Mouse (Mus musculus) limb, embryonic 15.5 days (tissue): ENCODE data around the gene Mllt6. TPM values are rescaled to one million over a fixed set of nuclear protein-coding genes. Genes with fewer than 3 reads are reported as not detected.

Source experiments
- ATAC-seq: fragments of 200-750 bp; cut with Nextera tagmentation; 2 replicates; pipeline ENCODE4 v1.8.0; 2017; ENCODE audit warnings: low read depth, moderate TSS enrichment; ENCODE audit not compliant: insufficient number of reproducible peaks, low FRiP score, low TSS enrichment
- H3K27ac ChIP-seq: fragments of 300-500 bp; sonication (generic); 2 replicates; pipeline ENCODE4 v1.5.1; 2015; ENCODE audit warnings: moderate library complexity, mild to moderate bottlenecking, inconsistent platforms
- H3K27me3 ChIP-seq: fragments of 300-500 bp; sonication (generic); 2 replicates; pipeline ENCODE4 v1.6.1; 2015; ENCODE audit warnings: inconsistent platforms
- H3K36me3 ChIP-seq: fragments of 300-500 bp; sonication (generic); 2 replicates; pipeline ENCODE4 v1.6.1; 2015; ENCODE audit warnings: inconsistent platforms
- H3K4me1 ChIP-seq: fragments of 300-500 bp; sonication (generic); 2 replicates; pipeline ENCODE4 v1.6.1; 2015; ENCODE audit warnings: inconsistent platforms
- H3K4me2 ChIP-seq: fragments of 300-500 bp; sonication (generic); 2 replicates; pipeline ENCODE4 v1.6.1; 2015; ENCODE audit warnings: mild to moderate bottlenecking, inconsistent platforms
- H3K4me3 ChIP-seq: fragments of 300-500 bp; sonication (generic); 2 replicates; pipeline ENCODE4 v1.5.1; 2015; ENCODE audit warnings: mild to moderate bottlenecking, inconsistent platforms
- H3K9ac ChIP-seq: fragments of 300-500 bp; sonication (generic); 2 replicates; pipeline ENCODE4 v1.6.1; 2015; ENCODE audit warnings: inconsistent platforms
- H3K9me3 ChIP-seq: fragments of 300-500 bp; sonication (generic); 2 replicates; pipeline ENCODE4 v1.6.1; 2016; ENCODE audit warnings: inconsistent platforms
- WGBS: fragments of 180-500 bp; shearing (Covaris S2); methylation state at CpG from one replicate; pipeline ENCODE4 v1.1.7; 2015; 5-methylcytosine and 5-hydroxymethylcytosine counted together
- polyA plus RNA-seq: library from polyadenylated mRNA; unstranded; fragments of >200 nt; fragmentation: Nextera tagmentation; extraction: Ambion mirVana; gene quantifications from 2 replicates; pipeline ENCODE4 v1.2.1, GENCODE M21; 2015

The Mllt6 gene
- polyA plus RNA-seq, 1 experiment from 2014 or later, result 2.6 TPM

- ATAC-seq, result no peak
- H3K4me1 ChIP-seq, result peaks cover 23% of the 10 kb centered on the region
- peaks cover 95% of the 10 kb centered on the region for H3K36me3 ChIP-seq
- no peaks in the 10 kb centered on the region for H3K27me3 ChIP-seq
- 75% methylated on average over 13 of the region's 13 CpGs for WGBS
- H3K4me3 ChIP-seq, result no peak overlapping the region
- no peak overlapping the region for H3K9ac ChIP-seq
- H3K4me2 ChIP-seq, result no peak overlapping the region
- H3K9me3 ChIP-seq, result no peaks in the 10 kb centered on the region
- 0 out of 2 replicates have a peak overlapping the region, but pooled peaks have one; percentile 14 for H3K27ac ChIP-seq
Measured at GRCm38 (mm10) chr11:97670234-97671176, 7.3 kb downstream of the Mllt6 start.

- Histone ChIP-seq H3K36me3 (peaks cover 95% of the 10 kb centered on the region), H3K27ac (0 out of 2 replicates have a peak overlapping the region, but pooled peaks have one; percentile 14), H3K9ac (no peak overlapping the region), H3K9me3 (no peaks in the 10 kb centered on the region), H3K4me2 (no peak overlapping the region), H3K4me1 (peaks cover 21% of the 10 kb centered on the region), H3K27me3 (no peaks in the 10 kb centered on the region), H3K4me3 (no peak overlapping the region)
- WGBS, result 50% methylated on average over 2 of the region's 2 CpGs
- no peak for ATAC-seq
Measured at GRCm38 (mm10) chr11:97671177-97671527, 7.9 kb downstream of the Mllt6 start.

- WGBS, result 87% methylated on average over 11 of the region's 11 CpGs
- H3K27ac ChIP-seq, result no peak overlapping the region
- peaks cover 21% of the 10 kb centered on the region for H3K4me1 ChIP-seq
Measured at GRCm38 (mm10) chr11:97673148-97673547, 9.9 kb downstream of the Mllt6 start.

GRCm38 (mm10) chr11:97676050-97676754 is 13.0 kb downstream of the Mllt6 start:
- Histone ChIP-seq H3K4me3 (no peak overlapping the region), H3K9me3 (no peaks in the 10 kb centered on the region), H3K4me2 (no peak overlapping the region), H3K4me1 (peaks cover 3% of the 10 kb centered on the region; the same call in 1 of the 2 replicates), H3K9ac (no peak overlapping the region), H3K36me3 (peaks cover 96% of the 10 kb centered on the region), H3K27ac (no peak overlapping the region), H3K27me3 (no peaks in the 10 kb centered on the region)
- no peak for ATAC-seq
- 89% methylated on average over 13 of the region's 15 CpGs for WGBS

More at GRCm38 (mm10) chr11:97673148-97673547, 9.9 kb downstream of the Mllt6 start:
- Histone ChIP-seq H3K4me2 (no peak overlapping the region), H3K27me3 (no peaks in the 10 kb centered on the region), H3K9me3 (no peaks in the 10 kb centered on the region), H3K36me3 (peaks cover 99% of the 10 kb centered on the region), H3K4me3 (no peak overlapping the region), H3K9ac (no peak overlapping the region)
- no peak for ATAC-seq

GRCm38 (mm10) chr11:97677381-97677780 is 14.2 kb downstream of the Mllt6 start:
- Histone ChIP-seq H3K4me3 (no peak overlapping the region), H3K27ac (no peak overlapping the region), H3K27me3 (no peaks in the 10 kb centered on the region), H3K4me2 (no peak overlapping the region), H3K9me3 (no peaks in the 10 kb centered on the region), H3K36me3 (peaks cover 95% of the 10 kb centered on the region), H3K9ac (no peak overlapping the region), H3K4me1 (peaks cover 3% of the 10 kb centered on the region; the same call in 1 of the 2 replicates)
- 49% methylated on average over 15 of the region's 15 CpGs for WGBS
- no peak for ATAC-seq

- H3K4me2 ChIP-seq, result no peak overlapping the region
- no peak for ATAC-seq
- H3K27ac ChIP-seq, result no peak overlapping the region
- H3K4me1 ChIP-seq, result peaks cover 3% of the 10 kb centered on the region; the same call in 1 of the 2 replicates
- H3K36me3 ChIP-seq, result peaks cover 94% of the 10 kb centered on the region
- 70% methylated on average over 8 of the region's 8 CpGs for WGBS
- H3K4me3 ChIP-seq, result no peak overlapping the region
- no peak overlapping the region for H3K9ac ChIP-seq
- H3K27me3 ChIP-seq, result no peaks in the 10 kb centered on the region
- no peaks in the 10 kb centered on the region for H3K9me3 ChIP-seq
Measured at GRCm38 (mm10) chr11:97677842-97678241, 14.6 kb downstream of the Mllt6 start.

- WGBS, result 83% methylated on average over 15 of the region's 15 CpGs
- ATAC-seq, result no peak
Measured at GRCm38 (mm10) chr11:97678301-97678700, 15.1 kb downstream of the Mllt6 start.

GRCm38 (mm10) chr11:97680430-97680829 is 17.2 kb downstream of the Mllt6 start:
- Histone ChIP-seq H3K27ac (peak overlapping the region; percentile 27; the same call in 1 of the 2 replicates), H3K27me3 (no peaks in the 10 kb centered on the region), H3K9ac (no peak overlapping the region), H3K4me2 (no peak overlapping the region), H3K36me3 (peaks cover 71% of the 10 kb centered on the region), H3K9me3 (no peaks in the 10 kb centered on the region), H3K4me3 (no peak overlapping the region), H3K4me1 (peaks cover 3% of the 10 kb centered on the region; the same call in 1 of the 2 replicates)
- 81% methylated on average over 12 of the region's 12 CpGs for WGBS
- ATAC-seq, result no peak

More at GRCm38 (mm10) chr11:97678301-97678700, 15.1 kb downstream of the Mllt6 start:
- Histone ChIP-seq H3K4me3 (no peak overlapping the region), H3K27ac (no peak overlapping the region), H3K4me1 (peaks cover 3% of the 10 kb centered on the region; the same call in 1 of the 2 replicates), H3K9me3 (no peaks in the 10 kb centered on the region), H3K27me3 (no peaks in the 10 kb centered on the region), H3K9ac (no peak overlapping the region), H3K4me2 (no peak overlapping the region), H3K36me3 (peaks cover 89% of the 10 kb centered on the region)

GRCm38 (mm10) chr11:97682504-97683055 is 19.4 kb downstream of the Mllt6 start:
- Histone ChIP-seq H3K4me2 (no peak overlapping the region), H3K27me3 (no peaks in the 10 kb centered on the region), H3K36me3 (peaks cover 50% of the 10 kb centered on the region), H3K27ac (no peak overlapping the region), H3K9me3 (no peaks in the 10 kb centered on the region), H3K9ac (no peak overlapping the region), H3K4me1 (peaks cover 19% of the 10 kb centered on the region), H3K4me3 (no peak overlapping the region)
- no peak for ATAC-seq
- 72% methylated on average over 6 of the region's 6 CpGs for WGBS

GRCm38 (mm10) chr11:97684063-97684680 is 21.0 kb downstream of the Mllt6 start:
- Histone ChIP-seq H3K4me3 (no peak overlapping the region), H3K27me3 (no peaks in the 10 kb centered on the region), H3K27ac (no peak overlapping the region), H3K4me2 (no peak overlapping the region), H3K36me3 (peaks cover 43% of the 10 kb centered on the region), H3K9me3 (no peaks in the 10 kb centered on the region), H3K4me1 (peaks cover 19% of the 10 kb centered on the region), H3K9ac (no peak overlapping the region)
- WGBS, result 81% methylated on average over 6 of the region's 6 CpGs
- ATAC-seq, result no peak

GRCm38 (mm10) chr11:97684766-97685165 is 21.6 kb downstream of the Mllt6 start:
- peaks cover 19% of the 10 kb centered on the region for H3K4me1 ChIP-seq
- ATAC-seq, result no peak
- H3K9ac ChIP-seq, result no peak overlapping the region
- H3K9me3 ChIP-seq, result no peaks in the 10 kb centered on the region
- no peaks in the 10 kb centered on the region for H3K27me3 ChIP-seq
- H3K4me3 ChIP-seq, result no peak overlapping the region
- 46% methylated on average over 7 of the region's 7 CpGs for WGBS
- no peak overlapping the region for H3K4me2 ChIP-seq
- H3K27ac ChIP-seq, result no peak overlapping the region
- peaks cover 39% of the 10 kb centered on the region for H3K36me3 ChIP-seq
